Mouse (Mus musculus) left cerebral cortex, postnatal 4 days (tissue): ENCODE results near the gene Snrnp27. TPM values are rescaled to one million over a fixed set of nuclear protein-coding genes. Genes with fewer than 3 reads are reported as not detected.

ENCODE experiments used
- DNase-seq: peaks from one replicate; pipeline ENCODE4 v3.0.0-alpha.2; 2022
- intact Hi-C: fragments of 180-260 bp; cut with DNase I; formaldehyde crosslinking; loops from one replicate; pipeline ENCODE4 v1.15.1; 2025
- total RNA-seq, 2 experiments: library from RNA; stranded (reverse); gene quantifications; 2 replicates each; pipeline ENCODE4 v1.2.3; 2021

Snrnp27 gene
- total RNA-seq, 2 experiments from 2014 or later, result 53.6 to 57.9 TPM

- no peak for DNase-seq
- intact Hi-C loops, result no loop called here
Measured at GRCm38 (mm10) chr6:86665560-86666307, 18.6 kb downstream of the Snrnp27 start.

- DNase-seq, result no peak
- intact Hi-C loops, result no loop called here
Measured at GRCm38 (mm10) chr6:86665076-86665475, 19.2 kb downstream of the Snrnp27 start.

DNA sequence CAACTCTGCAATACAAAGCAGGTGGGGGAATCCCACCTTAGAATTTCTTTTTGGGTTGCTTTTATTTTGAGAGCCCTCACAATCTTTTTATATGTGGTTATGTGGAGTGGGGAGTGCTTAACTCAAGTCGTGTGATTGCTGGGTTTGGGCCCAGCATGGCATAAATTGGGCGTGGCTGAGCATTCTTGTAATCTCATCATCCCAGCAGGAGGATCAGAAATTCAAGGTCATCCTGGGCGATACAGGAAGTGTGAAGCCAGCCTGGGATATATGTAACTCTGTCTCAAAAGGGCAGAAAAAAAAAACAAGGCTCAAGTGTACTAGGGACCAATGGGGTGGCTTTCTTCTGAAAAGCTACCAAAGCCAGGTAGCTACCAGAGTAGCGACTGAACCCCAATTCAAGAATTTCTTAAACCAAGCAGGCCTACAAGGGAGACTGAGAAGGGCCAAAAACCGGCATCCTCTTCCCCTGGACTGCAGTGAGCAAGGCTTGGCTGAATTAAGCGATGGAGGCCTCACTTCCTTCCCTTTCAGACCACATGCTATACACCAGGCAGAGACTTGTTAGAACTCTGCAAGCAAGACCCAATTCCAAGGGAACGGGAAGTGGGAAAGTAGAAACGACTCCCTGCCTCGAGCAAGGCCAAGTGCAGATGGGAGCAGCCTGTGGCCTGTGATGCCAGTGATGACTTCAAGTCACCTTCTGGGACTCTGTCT is 24.0 kb downstream of the Snrnp27 start:
- intact Hi-C loops, result no loop called here
- DNase-seq, result no peak

- intact Hi-C loops, result no loop called here
- no peak for DNase-seq
Measured at GRCm38 (mm10) chr6:86658501-86658900, 25.8 kb downstream of the Snrnp27 start.

GRCm38 (mm10) chr6:86654270-86654916 is 29.9 kb downstream of the Snrnp27 start:
- intact Hi-C loops, result no loop called here

GRCm38 (mm10) chr6:86653026-86653425 is 31.3 kb downstream of the Snrnp27 start:
- DNase-seq, result no peak
- intact Hi-C loops, result no loop called here

More at GRCm38 (mm10) chr6:86654270-86654916, 29.9 kb downstream of the Snrnp27 start:
- no peak for DNase-seq

DNA sequence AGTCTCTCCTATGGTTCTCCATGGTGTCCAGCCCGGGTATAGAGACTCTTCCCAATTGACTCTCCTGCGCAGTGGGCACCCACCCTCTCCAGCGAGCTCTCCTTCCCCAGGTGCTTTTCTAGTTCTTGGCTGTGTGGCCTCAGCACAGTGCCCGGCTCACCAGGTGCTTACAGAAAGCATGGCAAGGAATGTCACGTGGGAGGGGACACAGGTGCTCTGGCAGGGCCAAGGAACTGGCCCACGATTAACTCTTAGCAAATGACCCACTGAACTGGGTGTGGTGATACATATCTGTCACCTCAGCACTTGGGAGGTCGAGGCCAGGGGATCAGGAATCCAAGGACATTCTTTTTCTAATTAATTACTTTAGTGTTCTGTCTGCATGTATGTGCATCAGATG is 38.2 kb downstream of the Snrnp27 start:
- no peak for DNase-seq
- intact Hi-C loops, result no loop called here

DNA sequence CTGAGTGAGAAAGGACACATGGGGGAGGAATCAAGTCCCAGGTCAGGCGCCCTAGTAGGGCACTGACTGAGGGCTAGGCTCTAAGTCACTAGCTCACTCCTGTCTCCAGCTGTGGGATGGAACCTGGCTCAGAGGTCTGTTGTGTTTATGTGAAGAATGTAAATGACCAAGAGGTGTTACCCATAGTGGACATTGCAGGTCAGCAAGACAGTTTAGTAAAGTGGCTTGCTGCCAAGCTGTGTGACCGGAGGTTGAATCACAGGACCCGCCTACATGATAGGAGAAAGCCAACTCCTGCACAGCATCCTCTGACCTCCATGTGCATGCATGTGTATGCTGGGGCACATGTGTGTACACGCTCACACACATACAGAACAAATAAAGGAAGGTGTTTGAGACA is 38.8 kb downstream of the Snrnp27 start:
- DNase-seq, result no peak
- intact Hi-C loops, result no loop called here

GRCm38 (mm10) chr6:86644775-86645400 is 39.4 kb downstream of the Snrnp27 start:
- intact Hi-C loops, result no loop called here
- DNase-seq, result no peak

DNA sequence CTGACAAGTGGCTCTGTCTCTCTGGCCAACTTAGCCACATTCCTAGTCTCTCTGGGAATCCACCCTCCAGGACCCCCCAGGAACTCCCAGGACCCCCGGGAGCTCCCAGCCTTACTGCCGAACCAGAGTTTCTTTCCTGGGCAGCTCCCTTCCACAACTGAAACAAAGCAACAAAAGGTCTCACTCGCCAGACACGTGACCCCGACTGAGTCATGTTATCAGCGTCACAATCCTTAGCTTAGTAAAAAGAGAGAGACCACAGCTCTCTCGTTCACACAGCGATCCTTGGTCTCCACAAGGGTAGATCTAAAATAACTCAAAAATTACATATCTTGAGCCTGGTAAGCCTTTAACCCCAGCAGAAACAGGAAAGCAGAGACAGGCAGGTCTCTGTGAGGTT is 42.6 kb downstream of the Snrnp27 start:
- no peak for DNase-seq
- intact Hi-C loops, result no loop called here

GRCm38 (mm10) chr6:86640776-86641175 is 43.5 kb downstream of the Snrnp27 start:
- DNase-seq, result no peak
- intact Hi-C loops, result no loop called here

DNA sequence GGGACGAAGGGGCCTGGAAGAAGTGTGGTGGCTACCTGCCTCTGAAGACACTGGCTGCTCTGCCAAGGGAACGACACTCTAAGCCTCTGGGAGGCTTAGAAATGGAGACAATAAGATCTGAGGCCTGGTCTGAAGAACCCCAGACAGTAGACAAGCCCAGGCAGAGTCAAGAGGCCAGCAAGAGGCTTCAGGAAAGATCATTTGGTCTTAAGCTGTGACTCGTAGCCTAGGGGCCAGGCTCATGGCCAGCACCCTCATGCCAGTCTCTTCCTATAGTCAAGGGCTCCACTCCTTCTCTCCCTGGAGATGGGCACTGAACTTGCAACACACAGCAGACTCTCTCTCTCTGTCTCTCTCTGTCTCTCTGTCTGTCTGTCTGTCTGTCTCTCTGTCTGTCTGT is 44.2 kb downstream of the Snrnp27 start:
- intact Hi-C loops, result no loop called here
- DNase-seq, result no peak

DNA sequence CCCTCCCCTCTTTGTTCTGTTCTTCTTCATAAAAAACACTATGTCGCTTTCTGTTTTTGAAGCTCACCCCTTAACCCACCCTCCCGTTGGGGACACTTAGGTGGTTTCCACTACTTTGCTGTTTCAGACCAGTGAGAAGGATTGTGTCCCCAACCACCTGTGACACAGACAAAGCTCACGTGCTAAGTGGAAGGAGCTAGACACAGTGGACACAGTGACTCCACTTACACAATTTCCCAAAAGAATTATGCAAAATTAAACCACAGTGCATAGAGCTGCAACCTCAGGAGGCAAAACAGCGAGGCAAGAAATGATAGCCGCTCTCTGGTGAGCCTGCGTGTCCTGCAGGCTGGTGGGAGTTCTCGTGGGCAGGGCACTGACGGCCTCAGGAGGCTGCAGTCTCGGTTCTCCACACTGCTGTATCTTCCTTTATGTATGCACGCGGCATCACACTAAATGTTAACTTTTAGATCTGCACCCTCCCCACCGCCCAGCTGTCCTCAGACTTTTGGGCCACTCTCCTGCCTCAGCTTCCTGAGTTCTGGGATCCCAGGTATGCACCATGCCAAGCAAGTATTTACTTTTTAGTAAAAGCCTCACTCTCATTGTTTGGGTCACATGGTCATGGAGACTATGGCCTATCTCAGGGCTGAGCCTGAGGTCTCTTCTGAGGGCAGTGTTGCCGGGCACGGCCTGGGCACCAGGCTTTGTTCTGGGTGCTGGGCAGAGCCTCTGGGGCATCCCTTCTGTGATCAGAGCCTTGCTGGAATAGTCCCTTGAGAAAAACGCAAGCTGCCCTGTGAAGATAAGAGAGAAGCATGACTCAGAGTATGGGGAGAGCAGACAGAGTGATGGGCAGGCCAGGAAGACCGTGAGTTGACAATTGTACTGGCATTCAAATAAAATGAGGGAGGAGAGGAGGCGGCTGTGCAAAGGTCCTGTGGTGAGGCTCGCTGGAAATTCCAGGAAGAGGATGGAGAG is 44.9 kb downstream of the Snrnp27 start:
- intact Hi-C loops, result no loop called here
- no peak for DNase-seq

DNA sequence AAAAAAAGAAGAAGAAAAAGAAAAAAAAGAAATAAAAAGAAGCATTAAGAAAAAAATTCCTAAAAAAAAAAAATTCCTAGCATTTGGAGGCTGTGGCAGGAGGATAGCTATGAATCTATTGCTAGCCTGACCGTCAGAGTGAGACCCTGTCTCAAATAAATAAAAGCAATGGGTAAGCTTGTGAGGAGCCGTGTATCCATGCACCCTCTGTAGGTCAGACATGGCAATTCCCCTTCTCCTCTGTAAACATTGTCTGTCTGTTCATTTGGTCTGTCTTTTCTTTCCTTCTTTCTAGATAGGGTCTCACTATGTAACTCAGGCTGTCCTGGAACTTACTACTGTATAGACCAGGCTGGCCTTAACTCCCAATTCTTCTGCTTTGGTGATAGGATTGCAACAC is 45.9 kb downstream of the Snrnp27 start:
- DNase-seq, result no peak

GRCm38 (mm10) chr6:86637860-86638259 is 46.5 kb downstream of the Snrnp27 start:
- no peak for DNase-seq
- intact Hi-C loops, result no loop called here

More for the DNA sequence above, 45.9 kb downstream of the Snrnp27 start:
- intact Hi-C loops, result no loop called here

DNA sequence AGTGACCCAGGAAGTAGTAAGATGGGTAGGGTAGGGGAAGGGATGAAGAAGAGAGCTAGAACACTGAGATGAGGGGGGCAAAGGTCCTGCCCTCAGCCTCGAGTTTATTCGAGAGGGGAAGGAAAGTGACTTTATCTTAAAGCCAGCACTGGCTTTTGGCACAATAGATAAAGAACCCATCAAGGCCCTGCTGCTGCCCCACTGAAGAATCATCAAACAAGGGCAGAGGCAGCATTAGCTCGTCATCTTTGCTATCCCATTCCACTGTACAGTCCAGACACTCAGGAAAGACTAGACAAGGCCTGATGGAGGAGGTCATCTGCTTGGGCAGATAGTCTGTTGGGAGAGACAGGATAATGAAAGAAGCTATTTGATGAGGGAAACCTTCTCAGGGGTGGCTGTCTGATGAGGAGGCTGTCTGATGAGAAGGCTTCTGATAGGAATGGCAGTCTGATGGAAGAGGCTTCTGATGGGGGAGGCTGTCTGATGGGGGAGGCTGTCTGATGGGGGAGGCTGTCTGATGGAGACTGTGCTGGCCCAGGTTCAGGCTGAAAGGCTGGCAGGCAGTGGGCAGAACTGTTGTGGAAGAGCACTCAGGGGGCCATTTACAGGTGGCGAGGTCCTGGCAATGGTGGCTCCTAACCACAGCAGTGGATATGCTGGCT is 47.0 kb downstream of the Snrnp27 start:
- intact Hi-C loops, result no loop called here
- no peak for DNase-seq

DNA sequence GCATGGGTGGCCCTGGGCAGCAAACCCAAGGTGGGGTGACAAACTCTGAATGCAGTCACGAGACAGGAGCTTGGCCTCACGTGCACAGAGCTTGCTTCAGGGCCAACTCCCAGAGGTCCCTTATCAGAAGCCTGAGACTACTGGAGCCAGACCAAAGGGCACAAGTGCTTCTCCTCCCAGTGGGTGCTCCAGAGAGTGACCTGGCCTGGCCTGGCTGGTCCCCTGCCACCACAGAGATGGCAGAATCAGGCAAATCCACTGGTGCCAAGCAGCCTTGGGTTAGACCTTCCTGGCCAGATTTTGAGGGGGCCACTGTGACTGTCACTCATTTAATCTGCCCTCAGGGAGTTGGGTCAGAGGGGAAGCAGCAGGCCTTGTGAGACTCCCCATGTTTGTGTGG is 47.8 kb downstream of the Snrnp27 start:
- intact Hi-C loops, result no loop called here
- DNase-seq, result no peak

GRCm38 (mm10) chr6:86630141-86630540 is 54.2 kb downstream of the Snrnp27 start:
- DNase-seq, result no peak
- intact Hi-C loops, result no loop called here

DNA sequence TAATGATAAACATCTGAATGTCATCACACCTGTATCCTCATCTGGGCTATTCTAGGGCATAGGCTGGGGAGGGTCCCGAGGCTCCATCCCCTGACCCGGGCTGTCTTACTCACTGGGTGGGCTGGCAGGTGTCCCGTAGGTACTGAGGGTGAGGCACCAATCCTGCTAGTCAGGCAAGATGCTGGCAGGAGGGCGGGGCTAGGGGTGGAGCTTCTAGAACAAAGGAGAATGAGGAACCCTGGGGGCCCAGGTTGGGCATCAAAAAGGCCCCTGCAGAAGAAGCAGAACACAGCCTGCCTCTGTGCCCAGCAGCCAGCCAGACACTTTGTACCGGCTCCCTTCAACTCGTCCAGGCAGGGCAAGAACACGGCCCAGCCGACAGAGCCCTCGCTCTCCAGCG is 56.4 kb downstream of the Snrnp27 start, which contains the start of gene Asprv1:
TSS of gene Asprv1 (plus strand) at position 219 of the 400 bp plus-strand sequence.
- intact Hi-C loops, result no loop called here
- no peak for DNase-seq
